Mouse (Mus musculus) effector memory CD4-positive, alpha-beta T cell, adult 7 months (primary cell): ENCODE measurements around the gene Arhgef3. TPM values are rescaled to one million over a fixed set of nuclear protein-coding genes. Genes with fewer than 3 reads are reported as not detected.

ENCODE experiments used
- polyA plus RNA-seq: library from polyadenylated mRNA; unstranded; fragments of 100-300 nt; shearing (Covaris generic); gene quantifications from one replicate; pipeline ENCODE4 v1.2.1, GENCODE M21; 2017

Gene Arhgef3
- polyA plus RNA-seq: 255 TPM

DNA sequence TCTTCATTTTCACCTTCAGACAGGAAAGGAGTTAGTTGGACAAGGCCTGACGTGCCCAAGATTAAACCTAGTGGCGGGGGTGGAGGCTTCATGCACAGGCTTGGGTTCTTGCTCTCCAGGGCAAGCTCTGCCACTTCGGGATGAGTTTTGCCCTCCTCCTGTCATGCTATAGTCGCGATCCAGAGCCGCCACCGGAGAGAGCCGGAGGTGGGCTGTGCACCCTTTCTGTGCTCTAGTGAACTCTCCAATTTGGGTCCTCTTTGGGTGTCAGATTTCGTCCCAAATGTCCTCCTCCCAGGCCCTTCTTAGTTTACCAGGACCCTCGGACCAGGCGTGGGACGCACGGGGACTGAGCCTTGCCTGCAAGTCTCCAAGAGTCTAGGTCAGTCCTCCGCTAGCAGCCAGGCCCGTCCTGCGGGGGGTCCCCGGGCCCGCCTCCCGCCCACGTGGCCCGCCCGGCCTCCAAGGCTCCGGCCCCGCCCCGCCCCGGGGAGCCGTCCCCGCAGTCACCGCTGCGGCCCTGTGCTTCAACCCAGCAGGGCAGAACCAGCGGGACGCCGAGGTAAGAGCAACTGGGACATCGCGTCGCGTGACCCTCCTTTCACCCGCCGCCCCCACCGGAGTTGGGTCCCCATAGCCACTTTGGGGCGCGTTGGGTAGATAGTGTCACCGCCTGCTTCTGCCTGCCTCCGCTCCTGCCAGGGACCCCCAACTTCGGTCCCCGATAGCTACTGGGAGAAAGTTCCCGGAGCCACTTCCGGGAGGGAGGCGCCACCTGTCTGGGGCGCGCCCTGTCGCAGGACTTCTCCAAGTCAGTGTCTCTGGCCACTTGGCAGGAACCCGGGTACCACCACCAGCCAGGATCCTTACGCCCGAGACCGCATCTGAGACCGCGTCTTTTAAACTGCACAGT is at the start of gene Arhgef3:
Gene Arhgef3, plus strand, starts transcription at position 538 of the 913 bp plus-strand sequence.

DNA sequence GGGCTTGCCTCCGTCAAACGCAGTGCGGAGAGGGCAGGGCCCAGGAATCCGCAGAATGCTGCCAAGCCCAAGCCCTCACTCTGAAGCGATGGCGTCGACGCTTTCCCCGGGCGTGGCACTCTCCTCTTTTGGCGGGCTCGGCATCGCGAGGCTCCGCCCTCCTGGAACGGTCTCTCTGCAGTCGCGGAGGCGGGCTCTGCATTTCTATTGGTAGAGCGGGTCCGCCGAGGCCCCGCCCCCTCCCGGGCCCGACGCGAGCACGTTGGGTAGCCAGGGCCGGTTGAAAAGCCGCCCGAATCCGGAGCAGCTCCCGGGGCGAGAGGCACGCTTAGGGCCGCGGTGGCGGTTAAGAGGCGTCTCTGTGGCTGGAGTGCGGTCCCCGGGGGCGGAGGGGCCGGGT is 313.9 kb downstream of the Arhgef3 start, which contains the start of gene Fam208a:
Gene Fam208a, plus strand, starts transcription at position 262 of the 400 bp plus-strand sequence.

Other genes with a start within 250 kb of the Arhgef3 start
- gene Asb14, start 220.3 kb upstream of the Arhgef3 start, polyA plus RNA-seq: 0.57 TPM
- gene Appl1, start 143.7 kb upstream of the Arhgef3 start, polyA plus RNA-seq: 42.1 TPM
- not detected for gene Hesx1, start 120.5 kb upstream of the Arhgef3 start, polyA plus RNA-seq
- 0.33 TPM for gene Il17rd, start 76.0 kb upstream of the Arhgef3 start, polyA plus RNA-seq